Mouse (Mus musculus): ENCODE measurements at regions not wholly inside any gene's neighbourhood (a gene's known extent, or its start where the extent isn't known, plus 50 kb on each side); places are given as distances from the start of the nearest gene placed in this dataset.

GRCm38 (mm10) chr2:146565693-146566092 is 53.5 kb upstream of the Ralgapa2 start:
- no peak for DNase-seq (ENCODE audit: low spot score)

DNA sequence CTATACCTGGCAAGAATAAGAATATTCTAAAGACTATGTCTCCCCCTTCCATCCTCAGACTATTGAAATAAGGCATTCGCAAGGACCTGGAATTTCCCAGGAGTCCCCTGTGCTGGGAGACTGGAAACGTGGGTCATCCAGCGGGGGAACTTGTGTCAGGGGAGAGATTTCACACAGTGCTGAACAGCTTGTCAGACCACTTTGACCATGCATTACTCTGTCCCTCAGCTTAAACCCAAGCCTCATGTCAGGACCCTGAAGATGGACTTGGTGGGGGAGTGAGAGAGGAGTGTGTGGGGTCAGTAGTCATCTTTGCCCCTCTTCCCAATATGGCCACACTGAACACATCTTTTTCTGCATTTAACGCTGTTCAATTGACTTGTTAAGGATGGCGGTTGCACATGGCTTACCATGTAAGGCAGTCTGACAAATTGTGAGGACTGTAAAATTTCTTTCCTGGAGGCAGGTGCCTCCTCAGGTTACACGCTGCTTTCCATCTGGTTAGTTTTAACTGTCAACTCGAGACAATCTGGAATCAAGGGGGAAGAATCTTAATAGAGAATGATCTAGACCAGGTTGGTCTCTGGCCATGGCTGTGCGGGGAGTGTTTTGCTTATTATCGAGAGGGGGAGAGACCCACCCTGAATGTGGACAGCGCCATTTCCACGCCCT is 56.2 kb upstream of the Ralgapa2 start:
- DNase-seq (ENCODE audit: low spot score): no peak

DNA sequence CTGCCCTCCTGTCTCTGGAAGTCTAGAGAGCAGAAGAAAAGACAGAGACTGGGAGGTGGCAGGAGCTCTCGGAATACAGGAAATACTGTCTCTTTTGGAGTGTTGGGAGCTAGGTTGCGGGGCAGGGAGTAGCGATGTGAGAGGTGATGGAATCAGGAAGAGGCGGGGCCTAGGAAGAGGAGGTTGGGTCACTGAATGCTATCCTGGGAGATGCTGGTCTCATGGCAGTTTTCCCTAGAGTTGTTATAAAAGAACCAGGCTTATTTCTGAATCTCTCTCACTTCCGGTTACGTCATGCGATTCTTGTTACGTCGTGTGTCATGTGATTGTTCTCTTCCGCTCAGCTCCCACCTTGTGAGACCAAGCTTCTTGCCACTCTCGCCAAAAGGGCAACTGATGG is 58.9 kb upstream of the Ralgapa2 start:
- DNase-seq (ENCODE audit: low spot score): no peak

DNA sequence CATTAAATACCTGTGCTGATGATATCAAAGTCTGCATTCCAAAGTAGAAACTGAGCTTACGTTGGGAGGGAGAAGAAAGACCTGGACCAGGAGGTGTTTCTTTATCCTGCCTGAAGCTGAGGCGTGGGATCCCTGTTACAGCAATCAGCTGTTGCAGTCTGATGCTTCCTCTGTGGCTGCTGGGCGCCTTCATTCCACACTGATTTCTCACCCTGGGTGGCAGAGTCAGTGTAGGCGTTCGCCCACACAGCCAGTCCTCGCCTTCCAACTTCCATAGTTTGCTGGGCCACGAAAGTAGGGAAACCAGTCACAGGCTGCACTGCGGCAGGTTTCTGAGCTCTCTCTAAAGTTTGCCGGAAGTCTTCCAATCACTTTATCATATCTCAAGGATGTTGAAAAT is 59.7 kb upstream of the Ralgapa2 start:
- no peak for DNase-seq (ENCODE audit: low spot score)

DNA sequence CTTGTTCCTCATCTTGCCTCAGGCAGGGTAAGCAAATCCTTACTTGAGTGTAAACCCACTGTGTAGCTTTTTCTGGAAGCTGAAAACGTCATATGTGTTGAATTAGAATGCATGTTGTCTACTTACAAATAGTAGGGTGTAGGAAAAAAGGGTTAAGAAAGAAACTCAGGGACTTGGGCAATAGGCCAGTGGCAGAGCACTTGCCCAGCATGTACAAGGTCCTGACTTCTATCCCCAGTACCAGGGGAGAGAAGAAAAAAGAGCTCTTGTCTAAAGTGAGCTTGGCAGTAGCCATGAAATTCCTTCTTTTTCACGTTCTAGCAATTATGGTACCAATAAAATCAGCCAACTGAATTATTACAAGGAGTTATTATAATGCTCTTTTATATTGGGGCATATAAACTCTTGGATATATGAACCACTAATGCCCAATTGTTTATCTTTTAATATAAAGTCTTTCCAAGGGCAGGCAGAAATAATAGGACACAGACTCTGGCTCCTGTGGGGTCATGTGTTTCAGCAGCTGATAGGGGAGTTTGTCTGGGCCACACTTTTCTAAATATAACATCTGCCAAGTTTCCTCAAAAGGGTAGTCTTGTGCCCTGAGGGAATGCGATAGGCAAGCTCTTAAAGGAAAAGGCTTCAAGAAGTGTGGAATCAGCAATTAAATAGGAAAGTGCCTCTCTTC is 63.6 kb upstream of the Ralgapa2 start:
- DNase-seq (ENCODE audit: low spot score): no peak

- no peak for DNase-seq (ENCODE audit: low spot score)
These were observed 64.3 kb upstream of the Ralgapa2 start for GRCm38 (mm10) chr2:146576298-146576905.

DNA sequence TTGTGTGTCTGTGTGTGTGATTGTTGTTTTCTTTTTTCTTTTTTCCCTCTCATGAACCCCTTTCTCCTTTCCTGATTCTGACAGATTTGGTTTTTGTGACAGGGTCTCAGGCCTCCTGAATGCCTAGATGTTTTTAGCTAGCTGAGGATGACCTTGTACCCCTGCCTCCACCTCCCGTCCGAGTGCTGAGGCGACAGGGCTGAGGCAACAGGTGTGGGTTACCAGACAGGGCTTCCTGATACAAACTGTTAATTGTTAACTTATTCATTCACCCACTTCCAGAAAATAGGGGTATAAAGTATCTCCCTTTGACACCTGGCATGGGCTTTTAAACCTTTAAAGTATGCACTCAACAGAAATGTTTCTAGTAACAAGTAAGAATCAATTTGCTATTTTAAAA is 65.0 kb upstream of the Ralgapa2 start:
- no peak for DNase-seq (ENCODE audit: low spot score)

- no peak for DNase-seq (ENCODE audit: low spot score)
These were observed 69.1 kb upstream of the Ralgapa2 start for GRCm38 (mm10) chr2:146581220-146581619.

DNA sequence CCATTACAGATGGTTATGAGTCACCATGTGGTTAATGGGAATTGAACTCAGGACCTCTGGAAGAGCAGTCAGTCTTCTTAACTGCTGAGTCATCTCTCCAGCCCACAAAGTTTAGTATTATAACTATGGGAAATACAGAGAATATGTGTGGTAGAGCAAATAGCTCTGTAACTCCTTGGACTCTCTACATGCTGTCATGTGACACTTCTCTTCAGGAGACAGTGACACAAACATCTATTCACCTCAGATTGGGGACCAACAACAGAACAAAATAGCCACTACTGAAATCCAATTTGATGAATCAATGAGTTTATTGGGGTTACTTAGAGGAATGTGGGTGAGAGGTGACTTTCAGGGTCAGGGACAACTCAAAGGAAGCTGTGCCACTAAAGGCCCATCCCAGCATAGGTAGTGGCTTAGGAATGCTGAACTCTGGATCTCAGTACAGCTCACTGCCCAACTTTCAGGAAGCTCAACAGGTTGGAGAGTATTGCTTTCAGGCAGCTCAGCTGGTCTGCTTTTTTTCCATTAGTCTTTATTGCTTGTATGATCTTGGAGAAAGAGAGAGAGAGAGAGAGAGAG is 71.8 kb upstream of the Ralgapa2 start:
- no peak for DNase-seq (ENCODE audit: low spot score)

GRCm38 (mm10) chr2:146586381-146586780 is 74.2 kb upstream of the Ralgapa2 start:
- no peak for DNase-seq (ENCODE audit: low spot score)

DNA sequence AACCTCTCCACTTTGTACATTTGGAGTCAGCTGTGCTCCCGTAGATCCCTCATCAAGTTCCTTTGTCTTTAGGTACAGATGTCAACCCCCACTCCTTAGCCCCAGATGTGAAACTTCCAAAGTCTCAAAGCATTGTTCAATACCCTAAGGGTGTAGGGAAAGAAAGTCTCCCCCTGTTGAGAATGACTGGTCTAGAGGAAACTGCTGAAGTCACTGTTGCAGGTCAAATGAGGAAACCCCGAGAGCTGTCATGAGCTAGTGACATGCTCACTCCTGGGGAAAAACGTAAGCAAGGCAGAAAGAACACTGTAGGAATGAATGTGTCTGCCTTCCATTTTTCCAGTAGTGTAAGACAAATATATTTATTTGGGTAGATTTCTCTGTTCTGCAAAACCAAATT is 74.8 kb upstream of the Ralgapa2 start:
- no peak for DNase-seq (ENCODE audit: low spot score)

DNA sequence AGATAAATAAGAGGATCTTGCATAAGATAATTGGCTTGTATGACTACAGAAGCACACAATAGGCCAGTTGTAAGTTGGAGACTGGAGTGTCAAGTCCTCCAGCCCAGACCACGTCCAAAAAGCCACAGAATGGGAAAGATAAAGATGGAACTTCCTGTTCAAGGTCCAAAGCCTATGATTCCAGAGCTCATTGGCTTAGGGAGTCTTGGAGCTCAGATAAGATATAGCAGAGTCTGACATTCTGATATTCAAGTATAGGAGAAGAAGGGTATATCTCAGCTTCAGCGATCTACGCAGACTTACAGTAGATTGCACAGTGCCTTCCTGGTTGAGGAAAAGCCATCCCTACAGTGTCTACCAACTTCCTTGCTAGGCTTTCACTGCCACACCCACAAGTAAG is 77.7 kb upstream of the Ralgapa2 start:
- no peak for DNase-seq (ENCODE audit: low spot score)

GRCm38 (mm10) chr2:146593291-146593690 is 81.1 kb upstream of the Ralgapa2 start:
- DNase-seq (ENCODE audit: low spot score): no peak

DNA sequence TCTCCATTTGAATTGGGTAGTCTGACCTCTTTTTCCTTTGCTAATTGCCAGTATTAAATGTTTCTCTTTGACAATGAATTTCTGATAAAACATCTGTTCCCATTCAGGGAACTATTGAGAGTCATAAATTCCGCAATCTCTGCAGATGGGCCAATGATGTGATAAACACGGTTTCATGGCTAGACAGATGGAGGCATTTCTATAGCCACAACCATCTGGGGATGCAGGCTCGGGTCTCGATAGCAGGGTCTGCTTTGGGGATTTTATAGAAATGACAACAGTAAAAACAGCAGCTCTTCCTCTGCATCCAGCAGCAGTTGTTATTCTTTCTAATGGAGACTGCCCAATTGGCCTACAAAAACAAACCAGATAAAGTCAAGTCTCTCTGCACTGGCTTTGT is 82.1 kb upstream of the Ralgapa2 start:
- DNase-seq (ENCODE audit: low spot score): no peak

GRCm38 (mm10) chr2:146595673-146596072 is 83.5 kb upstream of the Ralgapa2 start:
- no peak for DNase-seq (ENCODE audit: low spot score)

DNA sequence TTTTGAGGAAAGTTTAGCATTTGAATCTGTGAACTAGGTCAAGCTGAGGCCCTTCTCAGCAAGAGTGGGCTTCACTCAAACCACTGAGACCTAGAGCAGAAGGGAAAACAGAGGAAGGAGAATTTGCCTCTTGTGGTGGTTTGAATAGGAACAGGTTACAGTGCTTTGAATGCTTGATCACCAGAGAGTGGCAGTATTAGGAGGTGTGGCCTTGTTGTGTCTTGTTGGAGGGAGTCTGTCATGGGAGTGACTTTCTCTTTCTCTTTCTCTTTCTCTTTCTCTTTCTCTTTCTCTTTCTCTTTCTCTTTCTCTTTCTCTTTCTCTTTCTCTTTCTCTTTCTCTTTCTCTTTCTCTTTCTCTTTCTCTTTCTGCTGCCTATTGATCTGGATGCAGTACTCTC is 94.0 kb upstream of the Ralgapa2 start:
- no peak for DNase-seq (ENCODE audit: low spot score)

DNA sequence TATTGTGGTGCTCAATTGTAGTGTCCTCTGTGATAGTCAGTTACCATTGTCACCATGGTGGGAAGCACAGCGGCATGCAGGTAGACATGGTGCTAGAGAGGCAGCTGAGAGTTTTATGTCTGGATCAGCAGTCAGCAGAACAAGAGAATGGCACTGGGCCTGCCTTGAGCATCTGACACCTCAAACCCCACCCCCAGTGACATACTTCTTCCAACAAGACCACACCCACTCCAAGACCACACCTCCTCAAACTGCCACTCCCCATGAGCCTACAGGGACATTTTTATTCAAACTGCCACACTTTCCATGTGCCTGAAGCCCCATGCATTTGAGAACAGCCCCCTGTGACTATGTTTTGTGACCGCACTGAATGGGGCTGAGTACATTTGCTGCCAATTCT is 98.8 kb upstream of the Ralgapa2 start:
- no peak for DNase-seq (ENCODE audit: low spot score)

DNA sequence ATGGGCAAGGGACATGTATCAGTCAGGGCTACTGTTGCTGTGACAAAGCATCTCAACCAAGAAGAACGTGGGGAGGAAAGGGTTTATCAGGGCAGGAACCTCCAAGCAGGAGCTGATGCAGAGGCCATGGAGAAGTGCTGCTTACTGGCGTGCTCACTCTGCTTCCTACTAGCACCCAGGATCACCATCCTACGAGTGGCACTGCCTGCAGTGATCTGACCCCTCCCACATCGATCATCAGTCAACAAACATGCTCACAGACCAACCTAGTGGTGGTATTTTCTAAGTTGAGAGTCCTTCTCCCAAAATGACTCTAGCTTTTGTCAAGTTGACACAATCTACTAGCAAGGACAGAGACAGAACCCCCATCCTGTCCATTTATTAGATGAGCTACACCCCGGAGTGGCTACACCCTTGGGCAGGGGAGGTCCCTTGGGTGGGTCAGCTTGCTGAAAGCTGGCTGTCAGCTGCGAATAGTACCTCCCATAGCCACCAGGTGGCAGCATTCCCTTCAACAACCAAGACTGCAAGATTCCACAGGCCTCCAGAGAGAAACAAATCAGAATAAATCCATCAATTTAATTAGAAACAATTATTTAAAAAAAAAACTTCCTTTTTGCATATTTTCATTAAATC is 99.9 kb upstream of the Ralgapa2 start:
- DNase-seq (ENCODE audit: low spot score): peak; percentile 86

DNA sequence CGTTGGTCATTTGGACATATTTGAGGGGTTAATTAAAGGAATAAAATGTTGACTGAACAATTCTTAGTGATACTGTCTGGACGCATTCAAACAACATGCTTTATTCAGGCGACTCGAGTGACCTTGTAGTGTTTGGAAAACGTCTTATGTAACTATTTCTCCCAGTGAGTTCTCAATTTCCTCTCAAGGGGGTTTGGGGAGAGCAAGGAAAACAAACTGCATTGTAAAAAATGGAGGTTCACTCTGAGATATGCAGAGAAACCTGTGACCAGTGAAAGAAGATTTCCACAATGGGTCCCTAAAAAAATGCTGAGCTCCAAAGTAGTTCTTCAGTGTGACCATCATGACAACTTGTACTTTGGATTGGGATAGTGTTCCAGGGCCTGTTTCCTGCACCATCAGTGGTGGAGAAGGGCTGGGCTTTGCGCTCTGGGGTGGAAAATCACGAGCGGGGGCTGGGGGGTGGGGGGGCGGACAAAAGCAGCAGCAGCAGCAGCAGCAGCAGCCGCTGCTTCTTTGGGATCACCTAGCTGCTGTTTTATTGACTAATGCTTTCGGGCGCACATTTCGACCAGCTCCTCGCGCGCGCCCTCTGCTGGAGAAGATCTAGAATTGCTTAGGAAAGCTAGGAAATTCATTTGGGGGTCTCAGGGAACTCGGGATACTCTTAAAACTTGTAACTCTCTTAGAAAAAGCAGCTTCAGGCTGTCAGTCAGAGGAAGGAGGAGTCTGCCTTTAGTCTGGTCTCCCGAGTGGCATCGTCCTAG is 100.6 kb upstream of the Ralgapa2 start:
- peak; percentile 79 for DNase-seq (ENCODE audit: low spot score)

DNA sequence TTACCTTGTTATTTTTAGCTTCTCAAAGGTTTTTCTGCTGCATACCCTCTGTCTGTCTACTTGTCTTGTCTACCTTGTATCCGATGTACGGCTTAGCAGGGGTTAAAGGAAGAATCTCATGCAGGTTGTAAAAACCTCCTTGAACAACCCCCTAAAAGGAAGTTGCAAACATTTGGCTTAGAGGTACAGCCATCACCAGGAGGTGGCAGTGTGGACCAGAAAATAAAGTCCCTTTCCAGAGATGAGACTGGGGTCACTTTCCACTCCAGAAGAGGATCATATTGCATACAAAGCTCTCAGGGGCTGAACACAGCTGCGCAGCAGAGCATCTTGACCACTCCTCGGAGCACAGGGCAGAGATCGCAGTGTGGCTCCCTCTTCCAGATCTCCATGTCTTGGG is 109.0 kb upstream of the Ralgapa2 start:
- DNase-seq (ENCODE audit: low spot score): peak; percentile 92

- no peak for DNase-seq (ENCODE audit: low spot score)
These were observed 110.9 kb upstream of the Ralgapa2 start for GRCm38 (mm10) chr2:146623052-146623451.

- no peak for DNase-seq (ENCODE audit: low spot score)
These were observed 112.1 kb upstream of the Ralgapa2 start for GRCm38 (mm10) chr2:146624207-146624606.
